Mouse (Mus musculus): ENCODE data around the gene Exoc2.

The Exoc2 gene

DNA sequence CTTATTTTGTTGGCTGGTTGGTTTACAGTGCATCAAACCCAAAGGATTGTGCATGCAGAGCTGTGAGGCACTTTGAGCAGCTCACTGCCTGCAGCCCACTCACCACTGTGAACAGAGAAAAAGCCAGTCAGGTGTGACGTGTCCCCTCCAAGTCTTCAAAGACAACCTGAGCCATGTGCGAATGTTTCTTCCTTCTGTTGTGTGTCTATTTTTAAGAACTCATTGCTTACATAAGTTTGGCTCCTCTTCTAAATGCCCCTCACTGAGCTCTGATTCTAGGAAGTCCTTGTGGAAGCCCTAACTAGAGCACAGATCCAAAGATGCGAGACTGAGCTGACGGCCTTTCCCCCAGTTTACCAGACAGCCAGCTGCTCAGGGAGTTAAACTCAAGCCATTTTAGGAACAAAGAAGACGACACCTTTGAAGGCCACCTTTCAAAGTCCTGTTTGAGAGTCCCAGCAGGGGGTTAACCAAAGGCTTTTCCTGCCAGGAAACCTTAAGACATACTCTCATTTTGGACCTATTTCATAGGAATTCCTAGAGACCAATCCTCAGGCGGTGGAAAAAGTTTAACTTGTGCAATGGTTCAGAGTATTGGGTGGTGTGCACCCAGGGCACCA lies 79.8 kb downstream of the Exoc2 start:
- DNase-seq (ENCODE audit: low spot score in 2 of 2) = no peak

DNA sequence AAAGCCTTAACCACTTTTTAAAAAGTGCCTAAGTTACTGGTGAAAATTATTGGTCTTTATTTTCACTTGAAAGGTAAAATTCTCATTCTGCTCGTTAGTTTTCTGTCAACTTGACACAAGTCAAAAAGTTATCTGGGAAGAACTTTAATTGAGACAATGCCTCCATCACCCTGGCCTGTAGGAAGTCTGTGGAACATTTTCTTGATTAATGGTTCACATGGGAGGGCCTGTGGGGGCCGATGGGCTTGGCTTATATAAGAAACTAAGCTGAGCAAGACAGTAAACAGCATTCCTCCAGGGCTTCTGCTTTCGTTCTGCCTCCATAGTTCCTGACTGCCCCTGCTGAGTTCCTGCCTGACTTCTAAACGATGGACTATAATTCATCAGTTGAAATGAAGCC lies 81.6 kb downstream of the Exoc2 start:
- no peak for DNase-seq (ENCODE audit: low spot score in 2 of 2)

DNA sequence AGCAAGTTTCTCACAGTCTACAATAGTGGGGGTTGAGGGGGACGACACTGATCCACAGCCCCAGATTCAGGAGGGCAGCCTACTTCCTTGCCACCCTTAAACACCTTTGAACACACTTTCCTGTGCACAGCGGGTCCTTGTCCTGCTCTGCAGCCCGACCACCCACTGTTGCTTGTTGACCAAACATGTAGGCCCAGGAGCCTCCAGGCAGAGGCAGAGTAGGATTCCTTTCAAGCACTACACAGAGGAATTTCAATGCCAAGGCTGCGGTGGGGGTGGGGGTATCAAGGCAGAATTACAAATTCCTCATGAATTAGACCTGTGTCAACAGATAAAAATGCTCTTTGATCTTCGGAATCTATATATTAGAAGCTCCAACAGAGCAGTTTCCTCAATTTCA lies 82.7 kb downstream of the Exoc2 start:
- no peak for DNase-seq (ENCODE audit: low spot score in 2 of 2)

GRCm38 (mm10) chr13:30888480-30888879 lies 85.4 kb downstream of the Exoc2 start:
- DNase-seq (ENCODE audit: low spot score in 2 of 2) = peak in 1 of 2 experiments; percentile 54

GRCm38 (mm10) chr13:30880310-30880709 lies 93.6 kb downstream of the Exoc2 start:
- DNase-seq (ENCODE audit: low spot score in 2 of 2) = no peak

DNA sequence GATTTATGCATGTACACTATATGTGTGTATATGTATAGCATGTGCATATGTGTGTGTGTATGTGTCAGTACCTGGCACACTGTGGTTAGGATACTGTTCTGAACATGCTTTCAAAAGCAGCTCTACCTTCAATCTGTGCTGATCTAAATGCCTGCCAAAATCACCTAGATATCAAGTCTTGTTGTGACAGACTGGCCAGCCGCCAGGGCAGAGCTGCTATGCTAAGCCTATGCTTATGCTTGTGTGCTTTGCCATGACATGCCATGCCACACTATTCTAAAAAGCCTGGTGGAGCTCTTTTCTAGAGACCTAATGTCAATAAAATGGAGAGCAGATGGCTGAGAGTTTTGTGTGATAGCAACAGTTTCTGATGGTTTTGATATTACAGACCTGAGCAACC lies 94.0 kb downstream of the Exoc2 start:
- DNase-seq (ENCODE audit: low spot score in 2 of 2) = no peak

DNA sequence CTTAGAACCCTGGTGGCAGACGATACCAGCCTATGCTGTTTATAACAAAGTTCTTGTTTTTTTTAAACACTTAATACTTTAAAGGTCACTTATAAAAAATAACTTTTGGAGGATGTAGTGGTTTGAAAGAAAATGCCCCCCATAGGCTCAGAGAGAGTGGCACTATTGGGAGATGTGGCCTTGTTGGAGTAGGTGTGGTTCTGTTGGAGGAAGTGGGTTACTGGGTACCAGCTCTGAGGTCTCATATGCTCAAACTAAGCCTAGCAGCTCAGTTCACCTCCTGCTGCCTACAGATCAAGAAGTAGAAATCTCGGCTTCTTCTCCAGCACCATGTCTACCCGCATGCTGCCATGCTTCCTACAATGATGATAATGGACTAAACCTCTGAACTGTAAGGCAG lies 98.1 kb downstream of the Exoc2 start:
- DNase-seq (ENCODE audit: low spot score in 2 of 2) = no peak

GRCm38 (mm10) chr13:30873472-30873871 lies 100.4 kb downstream of the Exoc2 start:
- no peak for DNase-seq (ENCODE audit: low spot score in 2 of 2)

GRCm38 (mm10) chr13:30865486-30865885 lies 108.4 kb downstream of the Exoc2 start:
- no peak for DNase-seq (ENCODE audit: low spot score in 2 of 2)

- DNase-seq (ENCODE audit: low spot score in 2 of 2) = no peak
Observed at GRCm38 (mm10) chr13:30864042-30864441, 109.9 kb downstream of the Exoc2 start.

- DNase-seq (ENCODE audit: low spot score in 2 of 2) = no peak
Observed at GRCm38 (mm10) chr13:30858421-30858820, 115.5 kb downstream of the Exoc2 start.

GRCm38 (mm10) chr13:30850736-30851135 lies 123.2 kb downstream of the Exoc2 start:
- DNase-seq (ENCODE audit: low spot score in 2 of 2) = no peak

DNA sequence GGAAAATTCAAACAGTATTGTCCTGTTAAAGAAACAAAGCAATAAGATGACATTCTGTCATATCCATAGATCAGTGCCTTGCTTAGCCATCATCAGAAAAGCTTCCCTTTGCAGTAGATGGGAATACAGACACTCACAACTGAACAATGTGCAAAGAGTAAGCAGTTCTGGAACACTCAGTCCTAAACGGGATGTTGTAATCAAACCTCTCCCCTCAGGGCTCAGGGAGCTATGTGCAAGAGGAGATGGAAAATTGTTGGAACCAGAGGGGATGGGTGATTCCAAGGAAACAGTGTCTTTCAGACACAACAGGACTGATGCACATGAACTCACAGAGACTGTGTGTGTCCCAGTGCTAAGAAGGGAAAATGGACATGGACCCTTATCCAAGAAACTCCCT lies 125.9 kb downstream of the Exoc2 start:
- no peak for DNase-seq (ENCODE audit: low spot score in 2 of 2)

- no peak for DNase-seq (ENCODE audit: low spot score in 2 of 2)
Observed at GRCm38 (mm10) chr13:30846506-30846905, 127.4 kb downstream of the Exoc2 start.

- DNase-seq (ENCODE audit: low spot score in 2 of 2) = no peak
Observed at GRCm38 (mm10) chr13:30843049-30843448, 130.8 kb downstream of the Exoc2 start.

GRCm38 (mm10) chr13:30841843-30842242 lies 132.1 kb downstream of the Exoc2 start:
- DNase-seq (ENCODE audit: low spot score in 2 of 2) = no peak

DNA sequence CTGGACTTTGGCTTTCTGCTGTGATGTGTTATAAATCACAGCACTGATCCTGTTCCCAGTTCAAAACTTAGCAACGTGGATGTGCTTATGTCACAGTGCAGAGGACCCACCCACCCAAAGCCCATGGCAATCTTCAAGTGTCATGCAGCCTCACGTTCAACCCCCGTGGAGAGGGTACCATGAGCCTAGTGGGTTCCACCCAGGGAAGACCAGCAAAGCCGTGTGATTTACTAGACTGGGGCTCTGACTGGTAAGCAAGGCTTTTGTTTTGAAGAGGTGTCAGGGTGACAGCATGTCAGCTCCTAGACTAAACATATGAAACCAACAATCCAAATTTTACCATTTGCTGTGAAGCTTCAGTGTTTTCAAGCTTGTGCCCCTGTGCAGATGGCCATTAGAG lies 132.6 kb downstream of the Exoc2 start:
- DNase-seq (ENCODE audit: low spot score in 2 of 2) = no peak

DNA sequence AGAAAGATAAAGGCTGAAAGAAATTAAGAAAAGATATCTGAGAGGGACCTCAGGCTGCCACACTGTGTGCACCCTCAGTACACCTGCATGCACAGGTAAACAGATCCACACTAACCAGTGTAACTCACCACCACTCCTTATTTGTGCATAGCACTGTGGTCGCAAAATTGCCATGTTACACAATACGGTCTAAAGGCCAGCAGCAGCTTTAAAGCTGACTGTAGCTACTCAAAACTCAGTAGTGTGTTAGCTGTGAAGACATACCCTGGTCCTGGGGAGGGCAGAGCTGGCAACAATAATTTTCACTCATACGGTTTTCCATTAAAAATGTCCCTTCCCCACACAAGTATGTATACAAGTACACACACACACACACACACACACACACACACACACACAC lies 133.2 kb downstream of the Exoc2 start:
- DNase-seq (ENCODE audit: low spot score in 2 of 2) = no peak

DNA sequence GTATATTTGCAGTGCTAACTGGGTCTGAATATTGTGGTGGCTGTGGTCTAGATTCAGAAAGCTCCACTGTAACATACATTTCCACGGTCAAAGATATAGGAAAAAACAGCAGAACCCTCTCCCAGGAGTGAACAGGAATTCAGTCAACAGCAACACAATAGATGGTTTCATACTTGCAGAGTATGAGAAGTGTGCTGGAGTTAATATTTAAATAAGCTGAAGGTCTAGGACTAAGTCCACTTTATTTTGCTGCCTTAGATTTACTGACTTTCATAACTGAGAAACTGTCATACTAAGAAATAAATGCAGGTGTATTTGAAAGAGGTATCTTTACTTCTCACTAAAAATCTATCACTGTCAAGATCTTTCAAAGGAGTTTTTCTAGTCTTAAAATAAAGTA lies 137.6 kb downstream of the Exoc2 start:
- DNase-seq (ENCODE audit: low spot score in 2 of 2) = no peak

GRCm38 (mm10) chr13:30834859-30835258 lies 139.0 kb downstream of the Exoc2 start:
- DNase-seq (ENCODE audit: low spot score in 2 of 2) = no peak

DNA sequence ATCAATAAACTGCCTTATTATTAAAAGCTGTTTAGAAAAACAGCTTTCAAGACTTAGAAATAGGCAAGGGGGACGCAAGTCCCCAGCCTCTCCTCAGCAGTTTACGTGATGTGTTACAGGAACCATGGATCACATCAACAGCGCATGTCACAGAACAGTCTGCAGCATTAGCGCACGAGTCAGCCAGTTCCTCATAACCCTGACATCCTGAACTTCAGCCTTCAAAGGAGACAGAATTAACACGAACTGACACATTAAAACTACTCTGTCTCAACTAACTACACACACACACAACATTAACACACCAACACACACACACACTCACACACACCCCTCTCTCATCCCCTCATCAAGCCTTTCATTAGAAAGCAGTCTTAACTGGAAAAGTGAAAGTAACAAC lies 139.5 kb downstream of the Exoc2 start:
- no peak for DNase-seq (ENCODE audit: low spot score in 2 of 2)

GRCm38 (mm10) chr13:30833476-30834149 lies 140.3 kb downstream of the Exoc2 start:
- no peak for DNase-seq (ENCODE audit: low spot score in 2 of 2)

- DNase-seq (ENCODE audit: low spot score in 2 of 2) = no peak
Observed at GRCm38 (mm10) chr13:30831369-30831768, 142.5 kb downstream of the Exoc2 start.

GRCm38 (mm10) chr13:30826511-30826910 lies 147.4 kb downstream of the Exoc2 start:
- DNase-seq (ENCODE audit: low spot score in 2 of 2) = no peak
